Mouse (Mus musculus): Measurements from ENCODE around the gene Ptgfrn.

DNA sequence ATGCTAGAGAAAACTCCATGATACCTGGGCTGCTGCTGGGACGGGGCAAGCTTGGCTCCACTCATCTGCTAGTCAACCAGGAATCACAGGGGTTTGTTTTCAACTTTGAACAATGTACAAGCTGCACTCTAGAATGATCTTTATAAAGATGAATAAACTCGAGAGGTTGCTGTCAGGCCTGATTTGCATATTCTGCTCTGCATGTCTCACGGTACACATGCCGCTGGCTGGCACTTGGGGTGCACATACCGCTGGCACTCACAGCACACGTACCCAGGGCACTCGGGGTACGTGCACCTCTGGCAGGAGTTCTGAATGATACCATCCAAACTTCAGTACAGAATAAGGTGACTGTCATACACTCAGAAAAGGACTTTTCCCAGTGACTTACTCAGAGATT lies 97.5 kb downstream of the Ptgfrn start:
- TF ChIP-seq CTCF (IDR thresholded peaks at IDR 0.05; ENCODE audit: low read depth): no peak
- no peak for TF ChIP-seq EP300 (IDR thresholded peaks at IDR 0.05; ENCODE audit: low read depth)

Data from liver, postnatal 0 days (tissue).